Mouse (Mus musculus) testis, adult 2 months (tissue): ENCODE data around the gene Spib. TPM values are rescaled to one million over a fixed set of nuclear protein-coding genes. Genes with fewer than 3 reads are reported as not detected.
A peak's percentile ranks its signal among the peaks of the same experiment; 100 is the strongest.

Experiments
- H3K27ac ChIP-seq: fragments of 200-500 bp; 2 replicates; pipeline ENCODE4 v1.5.1; 2012; ENCODE audit warnings: low read depth, low read length; ENCODE audit not compliant: control insufficient read depth, insufficient read depth
- H3K27me3 ChIP-seq: fragments of 200-500 bp; 2 replicates; pipeline ENCODE4 v1.6.1; 2012; ENCODE audit warnings: mild to moderate bottlenecking, low read length, moderate library complexity; ENCODE audit not compliant: control insufficient read depth, insufficient read depth
- H3K36me3 ChIP-seq: fragments of 200-500 bp; 2 replicates; pipeline ENCODE4 v1.6.1; 2012; ENCODE audit warnings: mild to moderate bottlenecking, low read length; ENCODE audit not compliant: control insufficient read depth, insufficient read depth
- H3K4me1 ChIP-seq: fragments of 200-500 bp; 2 replicates; pipeline ENCODE4 v1.6.1; 2012; ENCODE audit warnings: low read length; ENCODE audit not compliant: control insufficient read depth, insufficient read depth
- H3K4me3 ChIP-seq: fragments of 200-500 bp; 2 replicates; pipeline ENCODE4 v1.5.1; 2012; ENCODE audit warnings: low read depth, mild to moderate bottlenecking, low read length, moderate library complexity, mixed read lengths; ENCODE audit not compliant: control insufficient read depth
- CTCF ChIP-seq: fragments of 200-500 bp; IDR thresholded peaks from 2 replicates; pipeline ENCODE4 v1.5.1; 2012; ENCODE audit warnings: low read depth, mild to moderate bottlenecking, inconsistent platforms, low read length, moderate library complexity; ENCODE audit not compliant: control insufficient read depth, insufficient read depth, insufficient replicate concordance
- POLR2A ChIP-seq: fragments of 200-500 bp; IDR thresholded peaks from 2 replicates; pipeline ENCODE4 v1.6.1; 2012; ENCODE audit warnings: low read depth, mild to moderate bottlenecking, inconsistent platforms, low read length, moderate library complexity; ENCODE audit not compliant: control insufficient read depth
- polyA plus RNA-seq: library from polyadenylated mRNA; depleted of rRNA; stranded (reverse); fragments of >200 nt; gene quantifications from 2 replicates; pipeline ENCODE4 v1.2.3, GENCODE M21; 2012

The Spib gene
- polyA plus RNA-seq, 1 experiment = 0.15 TPM

DNA sequence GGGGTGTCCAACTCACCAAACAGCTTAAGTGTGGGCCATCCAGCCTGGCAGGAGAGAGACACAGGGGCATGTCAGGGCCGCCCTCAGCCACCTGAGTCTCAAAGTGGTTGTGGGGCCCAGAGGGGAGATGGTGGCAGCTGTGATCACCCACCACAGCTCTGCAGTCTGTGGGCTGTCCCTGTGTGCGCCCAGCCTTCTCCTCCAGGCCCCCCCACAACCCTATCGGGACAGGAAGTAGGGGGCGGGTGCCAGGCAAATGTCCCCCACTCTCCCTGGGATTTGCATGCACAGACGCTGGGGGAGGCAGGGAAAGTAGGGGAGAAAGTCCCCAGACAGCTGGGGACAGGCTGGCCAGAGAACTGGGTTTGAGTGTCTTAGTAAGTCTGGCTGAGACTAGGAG, 664 bp downstream of the Spib start:
- Histone ChIP-seq H3K4me1 (peaks cover 13% of the 10 kb centered on the region), H3K36me3 (no peaks in the 10 kb centered on the region), H3K4me3 (no peak overlapping the region), H3K27me3 (no peaks in the 10 kb centered on the region), H3K27ac (no peak overlapping the region)
- no peak for TF ChIP-seq POLR2A
- no peak for TF ChIP-seq CTCF

DNA sequence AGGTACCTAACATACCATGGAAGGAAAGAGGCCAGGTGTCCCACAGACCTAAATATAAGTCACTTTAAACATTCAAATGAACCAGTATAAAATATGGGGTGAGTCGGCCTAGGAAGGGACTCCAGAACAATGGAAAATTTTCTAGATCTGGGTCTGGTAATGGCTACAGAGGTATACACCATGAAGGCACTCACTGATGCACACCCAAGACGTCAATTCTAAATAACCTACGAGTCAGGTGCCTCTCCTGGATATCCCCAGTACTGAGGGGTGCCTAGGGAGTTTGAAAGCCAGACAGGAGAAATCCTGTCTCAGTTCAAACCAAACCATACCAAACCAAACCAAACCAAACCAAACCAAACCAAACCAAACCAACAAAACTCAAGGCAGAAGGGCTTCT, 1.4 kb downstream of the Spib start:
- no peaks in the 10 kb centered on the region for H3K36me3 ChIP-seq
- H3K27me3 ChIP-seq = no peaks in the 10 kb centered on the region
- H3K4me1 ChIP-seq = peaks cover 13% of the 10 kb centered on the region
- TF ChIP-seq CTCF (no peak), POLR2A (no peak)
- H3K27ac ChIP-seq = no peak overlapping the region
- no peak overlapping the region for H3K4me3 ChIP-seq

- no peaks in the 10 kb centered on the region for H3K27me3 ChIP-seq
- H3K4me1 ChIP-seq = peaks cover 17% of the 10 kb centered on the region
- no peak overlapping the region for H3K4me3 ChIP-seq
Measured at GRCm38 (mm10) chr7:44529518-44529917, 2.4 kb downstream of the Spib start.

DNA sequence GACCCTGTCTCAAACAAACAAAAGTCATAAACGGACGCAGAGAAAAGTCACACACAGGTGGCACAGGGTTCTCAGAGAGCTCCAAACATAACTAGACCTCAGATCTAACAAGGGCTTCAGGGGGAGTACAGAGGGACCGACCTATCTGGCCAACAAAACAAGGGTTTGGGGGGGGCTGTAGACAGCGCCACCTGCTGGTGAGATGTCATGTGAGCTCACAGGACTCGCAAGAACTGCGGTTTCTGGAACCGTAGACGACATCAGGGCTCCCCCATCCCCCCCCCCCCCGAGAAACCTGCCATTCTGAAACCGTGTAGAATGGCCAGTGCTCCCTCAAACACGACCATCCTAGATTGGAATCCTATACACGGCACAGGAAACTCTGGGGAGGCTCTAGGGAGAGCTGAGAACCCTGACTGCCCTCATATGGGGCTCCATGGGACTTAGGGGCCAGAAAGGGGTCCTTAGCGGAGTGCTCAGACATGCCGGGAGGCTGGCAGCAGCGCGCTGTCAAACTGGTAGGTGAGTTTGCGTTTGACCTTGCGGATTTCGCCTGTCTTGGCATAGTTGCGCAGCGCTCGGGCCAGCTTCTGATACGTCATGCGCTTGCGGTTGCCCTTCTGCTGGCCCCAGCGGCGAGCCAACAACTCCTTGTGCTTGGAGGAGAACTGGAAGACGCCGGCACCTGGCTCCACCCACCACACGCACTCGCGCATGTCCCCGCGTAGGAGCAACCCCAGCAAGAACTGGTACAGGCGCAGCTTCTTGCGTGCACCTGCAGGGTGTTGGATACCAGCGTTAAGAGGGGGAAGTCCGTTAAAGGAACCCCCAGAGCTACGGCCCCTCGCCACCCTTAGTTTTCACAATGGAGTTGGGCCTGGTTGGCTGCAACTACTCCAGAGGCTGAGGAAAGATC, 4.1 kb downstream of the Spib start:
- H3K4me1 ChIP-seq = peaks cover 18% of the 10 kb centered on the region
- no peaks in the 10 kb centered on the region for H3K36me3 ChIP-seq
- H3K27ac ChIP-seq = no peak overlapping the region
- TF ChIP-seq CTCF (peak; percentile 83; the same call in 1 of the 2 replicates), POLR2A (no peak)
- peak overlapping the region; percentile 46 for H3K4me3 ChIP-seq
- H3K27me3 ChIP-seq = no peaks in the 10 kb centered on the region

More at GRCm38 (mm10) chr7:44529518-44529917, 2.4 kb downstream of the Spib start:
- Histone ChIP-seq H3K27ac (no peak overlapping the region), H3K36me3 (no peaks in the 10 kb centered on the region)
- TF ChIP-seq CTCF (no peak), POLR2A (no peak)

- H3K27ac ChIP-seq = no peak overlapping the region
- H3K36me3 ChIP-seq = no peaks in the 10 kb centered on the region
- no peak overlapping the region for H3K4me3 ChIP-seq
- TF ChIP-seq POLR2A (no peak), CTCF (no peak)
- peaks cover 18% of the 10 kb centered on the region for H3K4me1 ChIP-seq
- no peaks in the 10 kb centered on the region for H3K27me3 ChIP-seq
Measured at GRCm38 (mm10) chr7:44526414-44527154, 5.3 kb downstream of the Spib start.

DNA sequence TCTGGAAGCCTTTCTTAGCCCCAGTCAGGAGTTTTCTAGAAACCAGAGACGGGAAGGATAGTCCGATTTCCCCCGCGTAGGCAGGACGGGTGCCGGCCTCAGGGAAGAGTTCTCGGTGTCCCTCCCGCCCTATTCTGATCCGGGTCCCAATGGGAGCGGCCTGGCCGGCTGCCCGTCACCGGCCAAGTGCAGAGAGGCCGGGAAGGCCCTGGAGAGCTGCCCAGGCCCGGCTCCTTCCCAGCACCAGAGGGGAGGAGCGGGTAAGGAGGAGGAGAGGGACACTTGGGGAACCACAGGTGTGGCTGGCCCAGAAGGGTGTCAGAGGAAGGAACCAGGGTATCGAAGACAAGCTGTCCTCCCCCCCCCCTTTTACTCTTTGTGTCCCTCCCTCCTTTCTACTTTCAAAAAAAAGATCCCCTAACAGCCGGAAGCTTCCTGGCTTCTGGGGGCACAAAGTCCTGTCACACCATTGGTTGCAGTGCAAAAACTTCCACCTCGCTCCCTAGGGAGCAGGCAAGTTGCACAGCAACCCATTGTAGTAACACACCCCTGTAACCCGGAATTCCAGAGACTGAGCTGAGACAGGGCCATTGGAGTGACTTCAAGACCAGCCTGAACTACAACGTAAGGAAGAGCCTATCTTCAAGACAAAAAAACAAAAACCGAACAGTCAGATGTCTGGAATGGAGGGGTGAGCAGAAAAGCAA, 6.6 kb downstream of the Spib start:
- Histone ChIP-seq H3K4me1 (peaks cover 20% of the 10 kb centered on the region), H3K36me3 (no peaks in the 10 kb centered on the region), H3K27ac (no peak overlapping the region), H3K27me3 (no peaks in the 10 kb centered on the region), H3K4me3 (no peak overlapping the region)
- TF ChIP-seq CTCF (no peak), POLR2A (no peak)
